Mouse (Mus musculus) liver, postnatal 0 days (tissue): ENCODE measurements around the gene Clk2.

ENCODE experiments used
- CTCF ChIP-seq: sonication (generic); IDR thresholded peaks from 2 replicates; pipeline ENCODE4 v1.5.1; 2016; ENCODE audit warnings: antibody characterized with exemption, low read depth
- EP300 ChIP-seq: IDR thresholded peaks from 2 replicates; pipeline ENCODE4 v1.6.1; 2016; ENCODE audit warnings: antibody characterized with exemption, low read depth, mild to moderate bottlenecking

DNA sequence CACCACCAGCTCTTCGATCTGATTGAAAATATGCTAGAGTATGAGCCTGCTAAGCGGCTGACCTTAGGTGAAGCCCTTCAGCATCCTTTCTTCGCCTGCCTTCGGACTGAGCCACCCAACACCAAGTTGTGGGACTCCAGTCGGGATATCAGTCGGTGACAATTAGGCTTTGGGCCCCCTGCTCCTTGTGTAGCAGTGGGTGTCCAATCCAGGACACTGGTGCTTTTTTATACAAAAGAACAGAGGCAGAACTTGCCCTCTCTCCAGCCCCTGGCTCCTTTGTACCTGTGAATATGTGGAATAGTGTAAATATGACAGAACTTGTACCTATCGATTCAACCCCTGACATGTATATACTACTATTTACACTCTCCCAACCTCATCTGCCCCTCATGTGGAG lies 11.8 kb downstream of the Clk2 start:
- TF ChIP-seq CTCF: no peak
- TF ChIP-seq EP300: no peak
